Mouse (Mus musculus) adrenal gland, postnatal 25 days (tissue): ENCODE data around the gene Mrps11. TPM values are rescaled to one million over a fixed set of nuclear protein-coding genes. Genes with fewer than 3 reads are reported as not detected.

Experiments used
- DNase-seq: peaks from one replicate; pipeline ENCODE4 v3.0.0; 2021; ENCODE audit warnings: mixed read lengths
- total RNA-seq: library from RNA; stranded (reverse); gene quantifications from 2 replicates; pipeline ENCODE4 v1.2.3, GENCODE M21; 2021

The Mrps11 gene
- total RNA-seq, 1 experiment from 2014 or later, result 109 TPM

- DNase-seq, result no peak
Measured at GRCm38 (mm10) chr7:78793895-78794570, 11.1 kb downstream of the Mrps11 start.

GRCm38 (mm10) chr7:78794571-78795092 is 11.7 kb downstream of the Mrps11 start:
- DNase-seq, result no peak

- no peak for DNase-seq
Measured at GRCm38 (mm10) chr7:78796624-78797023, 13.7 kb downstream of the Mrps11 start.

GRCm38 (mm10) chr7:78797843-78798455 is 15.0 kb downstream of the Mrps11 start:
- DNase-seq, result no peak

- DNase-seq, result no peak
Measured at GRCm38 (mm10) chr7:78799730-78800496, 17.0 kb downstream of the Mrps11 start.

- DNase-seq, result no peak
Measured at GRCm38 (mm10) chr7:78803841-78804240, 20.9 kb downstream of the Mrps11 start.

GRCm38 (mm10) chr7:78807192-78807591 is 24.3 kb downstream of the Mrps11 start:
- DNase-seq, result no peak

- DNase-seq, result no peak
Measured at GRCm38 (mm10) chr7:78813791-78814190, 30.9 kb downstream of the Mrps11 start.

- no peak for DNase-seq
Measured at GRCm38 (mm10) chr7:78814766-78815165, 31.8 kb downstream of the Mrps11 start.

GRCm38 (mm10) chr7:78818336-78818735 is 35.4 kb downstream of the Mrps11 start:
- DNase-seq, result no peak

- DNase-seq, result no peak
Measured at GRCm38 (mm10) chr7:78826682-78827385, 43.9 kb downstream of the Mrps11 start.

- DNase-seq, result no peak
Measured at GRCm38 (mm10) chr7:78827749-78828362, 44.9 kb downstream of the Mrps11 start.

- DNase-seq, result no peak
Measured at GRCm38 (mm10) chr7:78835656-78836055, 52.7 kb downstream of the Mrps11 start.

- DNase-seq, result no peak
Measured at GRCm38 (mm10) chr7:78837250-78837649, 54.3 kb downstream of the Mrps11 start.

GRCm38 (mm10) chr7:78841601-78842000 is 58.7 kb downstream of the Mrps11 start:
- no peak for DNase-seq

Other genes starting within 250 kb of the Mrps11 start
- gene Ntrk3, start 45.1 kb upstream of the Mrps11 start, total RNA-seq, result 17.4 and 24.3 TPM in 2 replicates
- 29.7 and 40.8 TPM in 2 replicates for gene Mrpl46, start 412 bp downstream of the Mrps11 start, total RNA-seq
- gene Det1, start 64.1 kb downstream of the Mrps11 start, total RNA-seq, result 17.1 and 17.8 TPM in 2 replicates
- gene Aen, start 112.7 kb downstream of the Mrps11 start, total RNA-seq, result 36.2 and 36.4 TPM in 2 replicates
- gene Isg20, start 130.3 kb downstream of the Mrps11 start, total RNA-seq, result 4.9 and 5.4 TPM in 2 replicates